Mouse (Mus musculus): ENCODE results near the gene Phf21a.

GRCm38 (mm10) chr2:92092817-92093216 is at the start of gene Phf21a:
- TF ChIP-seq CTCF (IDR thresholded peaks at IDR 0.05; ENCODE audit: control insufficient read depth, insufficient read depth, low read length): no peak
- no peak for TF ChIP-seq POLR2A (IDR thresholded peaks at IDR 0.05; ENCODE audit: borderline replicate concordance, control insufficient read depth, low read depth, low read length)

Measured in bone marrow, adult 2 months (tissue).